Mouse (Mus musculus) Patski (cell line): ENCODE measurements at regions not wholly inside any gene's neighbourhood (a gene's known extent, or its start where the extent isn't known, plus 50 kb on each side); places are given as distances from the start of the nearest gene placed in this dataset.

ENCODE experiments used
- ATAC-seq: fragments of 100-300 bp; one replicate; pipeline ENCODE4 v1.8.0; 2021
- CTCF ChIA-PET: fragments of 350-600 bp; sonication (Branson Sonifier 250); formaldehyde crosslinking; loops from one replicate; lab custom pipeline; 2022; ENCODE audit warnings: inconsistent platforms; lab: Charles Lee
- POLR2A ChIA-PET: fragments of 350-600 bp; sonication (Branson Sonifier 250); formaldehyde crosslinking; loops from one replicate; lab custom pipeline; 2022; ENCODE audit warnings: antibody characterized with exemption, inconsistent platforms; lab: Charles Lee
- DNase-seq: peaks from one replicate; pipeline ENCODE4 v3.0.0-alpha.2; 2011; ENCODE audit warnings: low read depth, low spot score
- H3K27me3 ChIP-seq: fragments of 371-371 bp; one replicate; pipeline ENCODE4 v1.5.1; 2021
- CTCF ChIP-seq: fragments of 100-300 bp; IDR thresholded peaks from one replicate; pipeline ENCODE4 v1.5.1; 2021
- in situ Hi-C: fragments of 300-500 bp; cut with MboI; formaldehyde crosslinking; loops from 3 replicates; pipeline ENCODE4 v1.11.1; 2018; ENCODE audit warnings: low pct_unique_long_range_greater_than_20kb, mixed read lengths

DNA sequence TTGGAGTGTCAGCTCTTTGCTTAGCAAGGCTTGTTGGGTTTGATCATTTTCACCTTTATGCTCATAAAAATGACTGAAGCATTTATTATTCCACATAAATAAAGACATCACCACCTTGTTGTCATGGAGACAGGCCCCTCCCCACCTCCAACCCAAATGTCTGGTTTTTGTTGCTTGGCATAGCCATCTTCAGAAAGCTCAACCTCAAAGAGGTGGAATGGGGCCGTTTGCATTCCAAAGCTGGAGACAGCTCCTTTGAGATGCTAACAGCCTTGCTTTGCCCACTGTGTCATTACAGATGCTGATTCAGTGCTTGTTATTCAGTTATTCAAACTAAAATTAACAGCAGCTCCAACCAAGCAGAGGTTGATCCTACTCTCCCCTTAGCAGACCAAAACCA lies 51.9 kb upstream of the Lgalsl start:
- no peak for TF ChIP-seq CTCF
- ChIA-PET CTCF (interaction anchor here (1.7 kb wide), 1 partner anchor 9 kb away, joined by 4 read pairs; no protein-coding TSS in a partner anchor), POLR2A (no interaction called here)
- no peak for ATAC-seq
- no peak for DNase-seq
- in situ Hi-C loops: no loop called here
- H3K27me3 ChIP-seq: no peaks in the 10 kb centered on the region

DNA sequence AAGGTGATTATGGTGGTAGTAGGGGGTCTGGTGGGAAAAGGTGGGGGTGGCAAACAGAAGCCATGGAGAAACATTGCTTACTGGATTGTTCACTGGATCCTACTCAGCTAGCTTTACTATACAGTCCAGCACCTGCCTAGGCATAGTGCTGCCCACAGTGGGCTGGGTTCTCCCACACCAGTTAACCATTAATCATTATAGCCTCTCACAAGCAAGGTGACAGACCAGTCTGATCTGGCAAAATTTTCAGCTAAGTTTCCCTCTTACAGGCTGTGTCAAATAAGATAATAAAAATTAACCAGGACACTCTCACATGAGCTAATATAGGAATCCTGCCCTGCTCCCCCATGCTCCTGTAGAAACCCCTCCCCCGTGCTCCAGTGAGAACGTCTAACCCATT lies 53.1 kb upstream of the Lgalsl start:
- CTCF ChIA-PET: interaction anchor here (1.7 kb wide), 1 partner anchor 10 kb away, joined by 4 read pairs; no protein-coding TSS in a partner anchor

DNA sequence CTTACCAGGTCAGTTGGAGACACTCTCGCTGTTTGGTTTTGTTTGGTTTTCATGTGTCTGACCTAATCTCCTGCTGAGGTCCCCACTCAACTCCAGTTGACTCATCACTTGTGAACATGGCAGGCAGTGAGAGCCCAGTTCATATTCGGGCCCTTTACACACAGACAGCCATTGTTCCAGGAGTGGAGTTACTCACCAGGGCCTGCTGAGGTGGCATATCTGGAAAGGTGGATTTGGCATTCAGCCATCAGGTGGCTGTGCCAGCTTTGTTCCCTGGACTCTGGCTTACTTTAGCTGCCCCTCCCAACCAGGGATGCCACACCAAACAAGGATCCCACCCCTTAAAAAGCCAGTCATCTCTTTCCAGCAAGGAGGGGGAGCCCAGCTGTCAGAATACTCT lies 56.2 kb upstream of the Lgalsl start:
- ATAC-seq (no peak), DNase-seq (no peak)
- TF ChIP-seq CTCF: no peak
- H3K27me3 ChIP-seq: no peaks in the 10 kb centered on the region
- in situ Hi-C loops: no loop called here
- POLR2A ChIA-PET: no interaction called here
- CTCF ChIA-PET: no interaction called here

More for the DNA sequence above, 53.1 kb upstream of the Lgalsl start:
- POLR2A ChIA-PET: no interaction called here
- H3K27me3 ChIP-seq: no peaks in the 10 kb centered on the region
- no peak for DNase-seq
- TF ChIP-seq CTCF: no peak
- in situ Hi-C loops: no loop called here
- ATAC-seq: no peak

DNA sequence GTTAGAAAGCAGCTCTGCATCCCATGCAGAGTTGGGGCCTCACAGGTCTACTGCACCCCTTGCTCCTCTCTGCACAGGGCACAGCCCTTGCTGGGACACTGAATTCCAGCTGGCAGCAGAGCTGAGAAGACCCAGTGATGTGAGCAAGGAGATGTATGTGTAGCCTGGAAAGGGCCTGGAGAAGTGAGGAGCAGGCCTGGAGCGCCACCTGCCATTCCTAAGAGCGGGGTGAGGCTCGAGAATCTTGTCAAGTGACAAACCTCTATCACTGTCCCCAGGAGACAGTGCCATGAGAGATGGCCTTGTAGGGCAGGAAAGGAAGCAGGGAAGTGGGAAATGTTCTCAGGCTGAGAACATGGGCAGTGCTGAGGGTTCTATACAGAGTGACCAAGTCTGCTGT lies 59.6 kb upstream of the Lgalsl start:
- TF ChIP-seq CTCF: no peak
- in situ Hi-C loops: no loop called here
- ATAC-seq (no peak), DNase-seq (no peak)
- CTCF ChIA-PET: interaction anchor here (0.8 to 1.3 kb wide), 5 partner anchors 10 to 96 kb away, joined by 3 to 6 read pairs (median 3); no protein-coding TSS in a partner anchor
- H3K27me3 ChIP-seq: no peaks in the 10 kb centered on the region
- POLR2A ChIA-PET: interaction anchor here (0.6 kb wide), 1 partner anchor 96 kb away, joined by 3 read pairs; no protein-coding TSS in a partner anchor

DNA sequence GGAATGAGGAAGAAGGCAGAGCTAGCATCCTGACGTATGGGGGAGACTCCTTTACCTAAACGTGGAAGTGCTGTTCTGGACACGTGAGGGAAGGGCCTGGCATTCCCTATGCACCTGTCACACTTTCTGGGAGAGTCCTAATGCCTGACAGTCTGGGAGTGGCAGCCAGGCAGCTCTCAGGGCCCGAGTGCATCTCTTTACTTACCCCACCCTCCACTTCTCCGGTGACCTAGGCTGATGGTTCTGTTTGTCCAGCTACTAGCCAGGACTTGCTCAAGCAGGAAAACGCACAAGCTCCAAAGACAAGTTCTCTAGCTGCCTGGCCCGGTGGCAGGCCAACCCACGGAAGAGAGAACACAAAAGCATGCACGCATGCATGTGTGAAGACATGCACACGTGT lies 60.9 kb upstream of the Lgalsl start:
- H3K27me3 ChIP-seq: no peaks in the 10 kb centered on the region
- ChIA-PET POLR2A (no interaction called here), CTCF (no interaction called here)
- ATAC-seq: no peak
- DNase-seq: no peak
- TF ChIP-seq CTCF: no peak
- in situ Hi-C loops: no loop called here

DNA sequence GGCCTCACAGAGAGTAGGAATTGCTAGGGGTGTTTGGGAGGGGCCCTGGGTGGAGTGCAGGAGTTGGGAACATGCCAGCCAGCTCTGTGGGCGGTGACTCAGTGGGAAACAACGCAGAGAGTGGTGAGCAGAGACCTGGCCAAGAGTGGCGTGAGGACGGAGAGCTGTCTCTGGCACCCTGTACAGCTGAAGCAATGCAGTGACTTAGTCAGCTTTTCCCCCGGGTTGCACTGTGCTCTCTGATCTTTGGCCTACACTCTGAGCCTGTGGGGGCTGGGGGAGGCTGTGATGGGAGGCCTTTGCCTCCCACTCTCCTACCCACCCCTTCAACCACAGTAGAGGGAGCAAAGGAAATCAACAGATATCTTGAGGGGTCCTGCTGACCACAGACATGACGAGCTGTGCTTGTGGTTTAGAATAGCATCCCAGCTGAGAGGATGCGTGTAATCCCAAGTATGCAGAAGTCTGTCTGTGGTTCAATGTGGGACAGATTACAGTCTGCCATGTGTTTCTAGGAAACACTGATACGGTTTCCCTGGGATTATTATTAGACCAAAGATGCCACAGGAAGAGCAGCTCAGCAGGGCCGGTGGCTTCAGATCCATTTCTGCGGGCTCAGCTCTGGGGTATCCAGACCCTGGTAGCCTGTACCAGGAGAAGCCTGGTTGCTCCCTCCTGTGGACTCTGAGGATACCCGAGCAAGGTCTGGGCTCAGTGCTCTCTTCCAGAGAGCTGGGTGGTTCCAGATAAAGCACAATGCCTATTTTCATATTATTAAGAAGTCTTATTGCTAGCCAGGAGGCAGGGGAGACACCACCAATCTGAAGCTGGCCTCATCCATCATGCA lies 65.6 kb upstream of the Lgalsl start:
- H3K27me3 ChIP-seq: no peaks in the 10 kb centered on the region
- POLR2A ChIA-PET: no interaction called here
- TF ChIP-seq CTCF: no peak
- DNase-seq (no peak), ATAC-seq (peak; percentile 86)
- CTCF ChIA-PET: interaction anchor here (1.2 to 1.3 kb wide), 3 partner anchors 17 to 102 kb away, joined by 3 to 4 read pairs (median 3); no protein-coding TSS in a partner anchor
- in situ Hi-C loops: no loop called here

DNA sequence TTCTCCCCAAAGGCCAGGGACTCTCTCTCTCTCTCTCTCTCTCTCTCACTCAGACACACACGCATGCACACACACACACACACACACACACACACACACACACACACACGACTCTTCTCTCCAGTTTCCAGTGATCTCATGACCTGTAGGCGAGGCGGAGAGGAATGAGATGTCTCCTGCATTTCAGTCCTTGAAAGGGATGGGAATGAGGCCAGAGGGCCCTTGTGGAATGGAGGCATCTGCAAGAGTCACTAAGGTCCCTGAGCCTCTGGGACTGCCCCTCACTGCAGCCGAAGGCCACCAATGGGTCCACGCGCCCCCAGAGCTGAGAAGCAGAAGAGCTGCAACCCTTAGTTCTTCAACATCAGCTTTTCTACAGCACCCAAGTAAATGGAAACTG lies 66.6 kb upstream of the Lgalsl start:
- ATAC-seq: no peak
- POLR2A ChIA-PET: no interaction called here
- CTCF ChIA-PET: interaction anchor here (1.1 kb wide), 1 partner anchor 103 kb away, joined by 4 read pairs; no protein-coding TSS in a partner anchor
- no peaks in the 10 kb centered on the region for H3K27me3 ChIP-seq
- in situ Hi-C loops: no loop called here
- TF ChIP-seq CTCF: no peak
- DNase-seq: no peak

DNA sequence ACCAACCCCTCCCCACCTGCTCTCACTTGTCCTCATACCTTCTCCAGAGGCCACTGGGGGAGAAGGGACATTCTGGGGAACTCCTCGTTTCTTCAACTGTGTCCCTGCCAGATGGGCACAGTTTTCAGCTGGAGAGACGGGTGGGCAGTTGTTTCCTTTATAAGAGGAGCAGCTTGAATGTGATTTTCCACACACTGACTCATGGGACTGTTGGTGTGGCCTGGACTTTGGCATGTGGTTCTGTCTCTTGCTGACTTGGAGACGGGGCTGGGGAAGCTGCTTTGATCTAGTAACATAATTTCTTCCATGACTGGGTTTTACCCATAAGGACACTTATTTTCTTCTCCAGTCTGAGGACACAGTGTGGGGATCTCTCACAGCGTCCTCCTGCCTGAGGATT lies 67.7 kb upstream of the Lgalsl start:
- ATAC-seq: no peak
- no peak for DNase-seq
- no peaks in the 10 kb centered on the region for H3K27me3 ChIP-seq
- POLR2A ChIA-PET: interaction anchor here (0.6 kb wide), 1 partner anchor 233 kb away, joined by 3 read pairs; no protein-coding TSS in a partner anchor
- CTCF ChIA-PET: interaction anchor here (1.1 kb wide), 1 partner anchor 105 kb away, joined by 4 read pairs; no protein-coding TSS in a partner anchor
- no peak for TF ChIP-seq CTCF
- in situ Hi-C loops: no loop called here

DNA sequence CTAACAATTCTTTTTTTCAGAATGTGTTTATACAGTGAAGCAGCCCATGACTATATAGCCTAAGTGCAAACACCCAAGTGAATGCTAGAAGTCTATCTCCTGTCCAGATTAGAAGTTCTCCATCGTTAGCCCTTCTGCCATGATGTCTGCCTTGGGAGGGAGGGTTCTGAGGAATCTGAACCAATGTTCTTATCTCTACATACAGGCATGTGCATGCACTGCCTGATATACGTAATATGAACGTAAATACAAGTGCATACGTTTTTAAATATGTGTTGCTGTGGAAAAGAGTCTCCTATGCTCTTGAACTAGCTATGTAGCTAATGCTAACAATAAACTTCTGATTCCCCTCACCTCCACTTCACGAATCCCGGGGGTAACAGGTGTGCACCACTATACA lies 68.9 kb upstream of the Lgalsl start:
- DNase-seq (no peak), ATAC-seq (no peak)
- no peak for TF ChIP-seq CTCF
- POLR2A ChIA-PET: no interaction called here
- CTCF ChIA-PET: no interaction called here
- in situ Hi-C loops: loop anchor here (25.0 kb wide), 3 partner anchors 237 to 1087 kb away; no protein-coding TSS in a partner anchor
- no peaks in the 10 kb centered on the region for H3K27me3 ChIP-seq

DNA sequence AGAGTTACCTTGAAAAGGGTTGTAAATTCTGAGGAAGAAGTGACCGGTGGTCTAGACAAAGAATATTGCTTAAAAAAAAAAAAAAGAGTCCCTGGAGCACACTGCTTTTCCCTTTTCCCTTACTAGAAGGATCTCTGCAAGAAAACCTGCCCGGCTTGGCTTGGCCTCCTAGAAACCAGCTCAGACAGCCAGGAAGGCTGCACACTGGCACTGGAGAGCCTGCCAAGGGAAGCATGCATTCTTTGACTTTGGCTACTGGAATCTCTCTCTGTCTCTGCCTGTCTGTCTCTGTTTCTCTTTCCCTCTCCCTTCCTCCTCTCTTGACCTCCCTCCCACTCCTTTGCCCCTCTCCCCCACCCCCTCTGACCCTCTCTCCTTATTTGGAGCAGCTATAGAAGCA lies 71.1 kb upstream of the Lgalsl start:
- CTCF ChIA-PET: interaction anchor here (1.0 to 1.8 kb wide), 2 partner anchors 11 to 66 kb away, joined by 3 to 5 read pairs; no protein-coding TSS in a partner anchor
- ATAC-seq (no peak), DNase-seq (no peak)
- H3K27me3 ChIP-seq: no peaks in the 10 kb centered on the region
- POLR2A ChIA-PET: no interaction called here
- in situ Hi-C loops: loop anchor here (25.0 kb wide), 3 partner anchors 240 to 1090 kb away; no protein-coding TSS in a partner anchor
- TF ChIP-seq CTCF: no peak

DNA sequence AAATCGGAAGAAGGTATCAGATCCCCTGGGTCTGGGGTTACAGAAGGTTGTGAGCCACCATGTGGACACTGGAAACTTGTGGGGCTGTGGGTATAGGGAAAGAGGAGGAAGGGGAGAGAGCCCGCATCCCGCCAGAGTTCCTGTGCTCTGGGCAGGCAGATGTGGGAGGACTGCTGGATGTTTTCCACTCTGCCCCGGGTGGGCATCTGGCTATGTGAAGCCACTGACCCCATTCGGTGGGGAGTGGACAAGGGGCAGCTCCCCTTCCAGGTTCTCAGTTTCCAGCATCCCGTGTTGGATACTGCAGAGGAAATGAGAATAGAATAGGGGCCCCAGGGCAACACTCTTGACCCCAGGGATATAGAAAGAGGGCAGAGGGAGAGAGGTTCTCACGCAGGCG lies 72.1 kb upstream of the Lgalsl start:
- in situ Hi-C loops: loop anchor here (25.0 kb wide), 3 partner anchors 241 to 1091 kb away; no protein-coding TSS in a partner anchor
- DNase-seq: no peak
- H3K27me3 ChIP-seq: no peaks in the 10 kb centered on the region
- no peak for ATAC-seq
- ChIA-PET POLR2A (no interaction called here), CTCF (no interaction called here)
- no peak for TF ChIP-seq CTCF
